28 mouse cellular contexts compared by ENCODE assay signal in genomic region chr16:44964526-44965374, GRCm38 (mm10). TPM values are rescaled to one million over a fixed set of nuclear protein-coding genes. Genes with fewer than 3 reads are reported as not detected.
DNase-seq lines count a peak whose midpoint lies in the region; ATAC-seq and TF ChIP-seq lines count a peak whose summit lies in the region.
"Had no signal": no experiment of that assay in that cellular context is flagged by ENCODE, and none has a peak within 500 bp of the region (broad histone marks: within the 10 kb centered on the region; RNA-seq: fewer than 3 reads in every experiment).

No protein-coding gene starts in this region.

- TF ChIP-seq EP300 in CH12.LX (IDR thresholded peaks at IDR 0.05; ENCODE audit: low read length): no peak; the same call in none of the 2 replicates

- H3K9ac ChIP-seq in heart, embryonic 13.5 days: no peak overlapping the region
- H3K9ac ChIP-seq in lung, embryonic 15.5 days: no peak overlapping the region
- H3K9ac ChIP-seq in CH12.LX (ENCODE audit: insufficient read depth, low read depth): peak overlapping the region; percentile 92
- no peak overlapping the region for H3K9ac ChIP-seq in intestine, postnatal 0 days (ENCODE audit: low read depth, low read length)
- H3K9ac ChIP-seq: hindbrain, embryonic 14.5 days; liver, embryonic 14.5 days; midbrain, embryonic 15.5 days; neural tube, embryonic 15.5 days; stomach, embryonic 15.5 days had no signal

- H3K36me3 ChIP-seq in heart, embryonic 13.5 days: no peaks in the 10 kb centered on the region
- H3K36me3 ChIP-seq in lung, embryonic 15.5 days: no peaks in the 10 kb centered on the region
- H3K36me3 ChIP-seq in CH12.LX (replicated peaks in 1 of 2; ENCODE audit: control insufficient read depth in 1 of 2, insufficient read depth in 1 of 2, low read length in 1 of 2) (peaks cover 0 to 4% of the 10 kb centered on the region in 2 experiments), macrophage (ENCODE audit: inconsistent target) (no peaks in the 10 kb centered on the region)
- H3K36me3 ChIP-seq in intestine, postnatal 0 days (ENCODE audit: control insufficient read depth, insufficient read depth): no peaks in the 10 kb centered on the region
- H3K36me3 ChIP-seq: embryonic facial prominence, embryonic 10.5 days; midbrain, embryonic 15.5 days; neural tube, embryonic 15.5 days; stomach, embryonic 15.5 days had no signal

- no peak for TF ChIP-seq CTCF in CH12.LX (conservative IDR thresholded peaks at IDR 0.05 in 1 of 2, IDR thresholded peaks at IDR 0.05 in 1 of 2; ENCODE audit: low read depth in 2 of 2, low read length in 2 of 2)
- TF ChIP-seq CTCF in intestine, postnatal 0 days (IDR thresholded peaks at IDR 0.05; ENCODE audit: low read depth): no peak

- H3K9me3 ChIP-seq in heart, embryonic 13.5 days: no peaks in the 10 kb centered on the region
- H3K9me3 ChIP-seq in lung, embryonic 15.5 days: no peaks in the 10 kb centered on the region
- no peaks in the 10 kb centered on the region for H3K9me3 ChIP-seq in CH12.LX (replicated peaks; ENCODE audit: low read length)
- no peaks in the 10 kb centered on the region for H3K9me3 ChIP-seq in intestine, postnatal 0 days (ENCODE audit: control insufficient read depth)
- H3K9me3 ChIP-seq: embryonic facial prominence, embryonic 10.5 days; midbrain, embryonic 15.5 days; neural tube, embryonic 15.5 days; stomach, embryonic 15.5 days had no signal

- no peaks in the 10 kb centered on the region for H3K27me3 ChIP-seq in heart, embryonic 13.5 days (replicated peaks)
- H3K27me3 ChIP-seq in lung, embryonic 15.5 days: no peaks in the 10 kb centered on the region
- H3K27me3 ChIP-seq in CH12.LX (replicated peaks): no peaks in the 10 kb centered on the region
- no peaks in the 10 kb centered on the region for H3K27me3 ChIP-seq in intestine, postnatal 0 days (replicated peaks; ENCODE audit: control insufficient read depth, insufficient read depth, low read length)
- H3K27me3 ChIP-seq: midbrain, embryonic 15.5 days; neural tube, embryonic 15.5 days; stomach, embryonic 15.5 days had no signal

- TF ChIP-seq RAD21 in CH12.LX (IDR thresholded peaks at IDR 0.05; ENCODE audit: low read depth, low read length): no peak

- peaks cover 3% of the 10 kb centered on the region; the same call in 1 of the 2 replicates for H3K79me2 ChIP-seq in CH12.LX (replicated peaks; ENCODE audit: control insufficient read depth, extremely low read depth, insufficient read depth, poor library complexity, severe bottlenecking)
- no peaks in the 10 kb centered on the region for H3K79me2 ChIP-seq in macrophage (ENCODE audit: inconsistent target)

- H3K27ac ChIP-seq in heart, embryonic 13.5 days (replicated peaks): peak overlapping the region; percentile 78; the same call in 1 of the 2 replicates
- H3K27ac ChIP-seq in lung, embryonic 15.5 days: 0 out of 2 replicates have a peak overlapping the region, but pooled peaks have one; percentile 1
- H3K27ac ChIP-seq in CH12.LX (ENCODE audit: insufficient read depth, low read depth): peak overlapping the region; percentile 74
- H3K27ac ChIP-seq in macrophage: 0 out of 2 replicates have a peak overlapping the region, but pooled peaks have one; percentile 0
- H3K27ac ChIP-seq in intestine, postnatal 0 days (ENCODE audit: low read depth, low read length): no peak overlapping the region
- H3K27ac ChIP-seq: embryonic facial prominence, embryonic 10.5 days; hindbrain, embryonic 14.5 days; kidney, postnatal 0 days; liver, embryonic 14.5 days; midbrain, embryonic 15.5 days; neural tube, embryonic 15.5 days; stomach, embryonic 15.5 days had no signal

- ATAC-seq in heart, embryonic 13.5 days (ENCODE audit: extremely low read depth, insufficient number of reproducible peaks, low FRiP score, low TSS enrichment): no peak
- ATAC-seq in lung, embryonic 15.5 days (ENCODE audit: borderline replicate concordance, extremely low read depth, low FRiP score, low TSS enrichment): no peak
- no peak for ATAC-seq in intestine, postnatal 0 days
- ATAC-seq: lung, postnatal 0 days; midbrain, embryonic 15.5 days had no signal

- no peak overlapping the region for H3K4me3 ChIP-seq in heart, embryonic 13.5 days
- no peak overlapping the region for H3K4me3 ChIP-seq in lung, embryonic 15.5 days
- peak overlapping the region; percentile 43 to 56 (median 47) for H3K4me3 ChIP-seq in CH12.LX (replicated peaks in 1 of 3; ENCODE audit: low read depth in 2 of 3, low read length in 2 of 3, poor library complexity in 1 of 3)
- no peak overlapping the region for H3K4me3 ChIP-seq in macrophage (ENCODE audit: inconsistent target)
- H3K4me3 ChIP-seq in intestine, postnatal 0 days (ENCODE audit: low read depth, low read length): no peak overlapping the region
- H3K4me3 ChIP-seq: embryonic facial prominence, embryonic 10.5 days; gastrocnemius, adult 2 months; midbrain, embryonic 15.5 days; myocyte; neural tube, embryonic 15.5 days; stomach, embryonic 15.5 days had no signal

- peak; percentile 18; the same call in 1 of the 2 replicates for TF ChIP-seq POLR2A in CH12.LX (IDR thresholded peaks at IDR 0.05; ENCODE audit: low read depth, low read length)

- H3K4me1 ChIP-seq in heart, embryonic 13.5 days: peaks cover 15% of the 10 kb centered on the region
- H3K4me1 ChIP-seq in lung, embryonic 15.5 days: no peaks in the 10 kb centered on the region
- peaks cover 24 to 65% of the 10 kb centered on the region in 2 experiments for H3K4me1 ChIP-seq in CH12.LX (ENCODE audit: control insufficient read depth in 1 of 2, insufficient read depth in 2 of 2)
- no peaks in the 10 kb centered on the region for H3K4me1 ChIP-seq in intestine, postnatal 0 days (replicated peaks; ENCODE audit: control insufficient read depth, insufficient read depth, low read length)
- H3K4me1 ChIP-seq: embryonic facial prominence, embryonic 10.5 days; midbrain, embryonic 15.5 days; neural tube, embryonic 15.5 days; stomach, embryonic 15.5 days had no signal

- dilution Hi-C loops in CH12.LX (cut with MboI; ENCODE audit: extremely low pct_ligation_motif_present, extremely low pct_unique_long_range_greater_than_20kb, low sequenced_read_pairs): no loop called here

- WGBS in heart, embryonic 13.5 days: 64% methylated on average over 6 of the region's 6 CpGs
- 73% methylated on average over 6 of the region's 6 CpGs for WGBS in lung, embryonic 15.5 days
- WGBS in macrophage (ENCODE audit: missing documents): 90% methylated on average over 6 of the region's 6 CpGs
- 85% methylated on average over 6 of the region's 6 CpGs for WGBS in intestine, postnatal 0 days

- DNase-seq in heart, adult 9 months (ENCODE audit: low spot score in 2 of 2): no peak
- no peak for DNase-seq in lung, postnatal 10 days
- peak; percentile 74 for DNase-seq in CH12.LX (ENCODE audit: extremely low read depth)
- no peak for DNase-seq in layer of hippocampus, postnatal 10 days (ENCODE audit: low spot score in 2 of 2)
- DNase-seq: cerebellum, adult 8-10 months; gastrocnemius, adult 2 months; kidney, adult 11 months; layer of hippocampus, postnatal 36 days; left cerebral cortex, postnatal 4 days; spleen, adult 18-20 months; thymus, adult 18-20 months; thymus, postnatal 4 days had no signal

- in situ Hi-C loops in CH12.LX (cut with MboI; ENCODE audit: low pct_ligation_motif_present, low pct_unique_long_range_greater_than_20kb, low sequenced_read_pairs): loop anchor here (5.0 to 10.0 kb wide), 3 partner anchors 50 to 197 kb away; partner anchors contain the start of genes Ccdc80 and Cd200r1

- peak overlapping the region; percentile 27 for H3K4me2 ChIP-seq in heart, embryonic 13.5 days
- H3K4me2 ChIP-seq in lung, embryonic 15.5 days: no peak overlapping the region
- H3K4me2 ChIP-seq in CH12.LX (ENCODE audit: insufficient read depth, low read depth, poor library complexity, severe bottlenecking): peak overlapping the region; percentile 100
- no peak overlapping the region for H3K4me2 ChIP-seq in intestine, postnatal 0 days (replicated peaks; ENCODE audit: low read depth)
- H3K4me2 ChIP-seq: hindbrain, embryonic 14.5 days; midbrain, embryonic 15.5 days; neural tube, embryonic 15.5 days; stomach, embryonic 15.5 days had no signal

TF ChIP-seq in CH12.LX, 34 proteins besides CTCF, POLR2A, EP300 and RAD21 (continues in another document):
- no peak; the same call in 1 of the 2 replicates for TF ChIP-seq MAX (IDR thresholded peaks at IDR 0.05; ENCODE audit: low read length)
- TF ChIP-seq CHD2 (IDR thresholded peaks at IDR 0.05; ENCODE audit: low read length): peak; percentile 84; the same call in 1 of the 2 replicates
- no peak for TF ChIP-seq PAX5 (IDR thresholded peaks at IDR 0.05; ENCODE audit: low read length)
- peak; percentile 42 for TF ChIP-seq ETS1 (conservative IDR thresholded peaks at IDR 0.05; ENCODE audit: low read depth, low read length)
- no peak for TF ChIP-seq GABPA (IDR thresholded peaks at IDR 0.05; ENCODE audit: insufficient replicate concordance, low read depth, low read length)
- no peak; the same call in 1 of the 2 replicates for TF ChIP-seq POLR2AphosphoS2 (IDR thresholded peaks at IDR 0.05; ENCODE audit: low read depth, low read length)
- peak; percentile 54; the same call in 1 of the 2 replicates for TF ChIP-seq ELF1 (IDR thresholded peaks at IDR 0.05; ENCODE audit: low read depth, low read length)
- TF ChIP-seq MAFK (IDR thresholded peaks at IDR 0.05; ENCODE audit: insufficient replicate concordance, low read length): no peak
- peak; percentile 37; the same call in 1 of the 2 replicates for TF ChIP-seq TCF12 (IDR thresholded peaks at IDR 0.05; ENCODE audit: low read depth, low read length)
- TF ChIP-seq NELFE (IDR thresholded peaks at IDR 0.05; ENCODE audit: low read depth, low read length): peak; percentile 47
- TF ChIP-seq ZMIZ1 (IDR thresholded peaks at IDR 0.05; ENCODE audit: low read depth, low read length): 0 out of 2 replicates have a peak, but pooled peaks have one; percentile 41
- TF ChIP-seq SMC3 (IDR thresholded peaks at IDR 0.05; ENCODE audit: low read depth, low read length): no peak
- no peak for TF ChIP-seq KAT2A (IDR thresholded peaks at IDR 0.05; ENCODE audit: insufficient replicate concordance, low read length)

RNA-seq across cellular contexts. Expression of gene Cd200r3, which starts 21.3 kb away (rescaled TPM):
- polyA plus RNA-seq in heart, embryonic 13.5 days (2015; fragmentation: Nextera tagmentation; extraction: Ambion mirVana): 0.15 and 0.27 TPM in 2 replicates
- polyA plus RNA-seq in lung, embryonic 15.5 days (2015; fragmentation: Nextera tagmentation; extraction: Ambion mirVana): 0.40 and 0.49 TPM in 2 replicates
- 5.0 and 5.7 TPM in 2 replicates for total RNA-seq in CH12.LX (2012; rRNA removed)
- total RNA-seq in CH12.LX (2014; rRNA removed): 17.6 and 18.4 TPM in 2 replicates
- polyA plus RNA-seq in CH12.LX (2012; ENCODE audit: insufficient read length, low read depth): 5.9 and 6.9 TPM in 2 replicates
- total RNA-seq in macrophage (2018; cell fraction: chromatin; rRNA removed): 1 to 10 TPM in 5 of 26 experiments, under 1 TPM in 5, not detected in 16; 0.33 to 1.4 (median 0.91) TPM
- under 1 TPM in 17 of 26 experiments, not detected in 9; 0.11 to 0.58 (median 0.24) TPM for total RNA-seq in macrophage (2018; cell fraction: cytosol; rRNA removed)
- total RNA-seq in macrophage (2018; cell fraction: nucleus; rRNA removed): 1 to 10 TPM in 3 of 26 experiments, under 1 TPM in 12, not detected in 11; 0.14 to 1.1 (median 0.64) TPM
- polyA plus RNA-seq in macrophage (2018): 0.21 to 0.37 TPM in 2 of 3 replicates, not detected in the other
- not detected for total RNA-seq in layer of hippocampus, postnatal 10 days (2021)
- polyA plus RNA-seq in intestine, postnatal 0 days (2015; fragmentation: Nextera tagmentation; extraction: Ambion mirVana): 0.25 TPM in 1 of 2 replicates, not detected in the other
- total RNA-seq: adrenal gland, adult 18-20 months; gastrocnemius, adult 2 months; layer of hippocampus, postnatal 36 days had no signal
- polyA plus RNA-seq: embryonic facial prominence, embryonic 10.5 days; forebrain, embryonic 11.5 days; gonadal fat pad, adult 2 months; hindbrain, embryonic 14.5 days; midbrain, embryonic 15.5 days; myocyte had no signal

Comparison
In these comparisons a context has a peak if more than half of its experiments do, and no peak if none do; other contexts are left out.
1. H3K4me2 ChIP-seq: peak in heart, embryonic 13.5 days (single experiment) and CH12.LX (single experiment); none in lung, embryonic 15.5 days (single experiment) and intestine, postnatal 0 days (single experiment).
2. H3K4me3 ChIP-seq: peak in CH12.LX (3 of 3); none in heart, embryonic 13.5 days (single experiment), lung, embryonic 15.5 days (single experiment), macrophage (single experiment) and intestine, postnatal 0 days (single experiment).